Mouse (Mus musculus) large intestine, adult 2 months (tissue): ENCODE results near the gene Asap3. TPM values are rescaled to one million over a fixed set of nuclear protein-coding genes. Genes with fewer than 3 reads are reported as not detected.

ENCODE experiments used
- DNase-seq: peaks from one replicate; pipeline ENCODE4 v3.0.0-alpha.2; 2012; ENCODE audit warnings: low read depth, low spot score
- WGBS: fragments of 180-500 bp; shearing (Covaris S2); methylation state at CpG from one replicate; pipeline ENCODE4 v1.1.7; 2018; 5-methylcytosine and 5-hydroxymethylcytosine counted together
- polyA plus RNA-seq: library from polyadenylated mRNA; depleted of rRNA; stranded (reverse); fragments of >200 nt; gene quantifications from 2 replicates; pipeline ENCODE4 v1.2.3, GENCODE M21; 2012

Asap3 gene
- polyA plus RNA-seq, 1 experiment: 2.3 TPM

- WGBS: 42% methylated on average over 23 of the region's 23 CpGs
- DNase-seq: no peak
These were observed 25.5 kb upstream of the Asap3 start for GRCm38 (mm10) chr4:136180408-136181330.

GRCm38 (mm10) chr4:136181367-136181766, 24.8 kb upstream of the Asap3 start:
- no peak for DNase-seq
- WGBS: 45% methylated on average over 12 of the region's 12 CpGs

GRCm38 (mm10) chr4:136185375-136185774, 20.8 kb upstream of the Asap3 start:
- no peak for DNase-seq

GRCm38 (mm10) chr4:136186315-136186714, 19.9 kb upstream of the Asap3 start:
- no peak for DNase-seq
- WGBS: 78% methylated on average over 8 of the region's 8 CpGs

More at GRCm38 (mm10) chr4:136185375-136185774, 20.8 kb upstream of the Asap3 start:
- 71% methylated on average over 9 of the region's 9 CpGs for WGBS

GRCm38 (mm10) chr4:136186739-136187472, 19.3 kb upstream of the Asap3 start:
- 32% methylated on average over 23 of the region's 23 CpGs for WGBS

GRCm38 (mm10) chr4:136188973-136189737, 17.0 kb upstream of the Asap3 start:
- no peak for DNase-seq
- WGBS: 71% methylated on average over 6 of the region's 6 CpGs

More at GRCm38 (mm10) chr4:136186739-136187472, 19.3 kb upstream of the Asap3 start:
- DNase-seq: no peak

GRCm38 (mm10) chr4:136189912-136190311, 16.3 kb upstream of the Asap3 start:
- DNase-seq: no peak
- 47% methylated on average over 8 of the region's 8 CpGs for WGBS

GRCm38 (mm10) chr4:136193571-136193970, 12.6 kb upstream of the Asap3 start:
- DNase-seq: no peak
- WGBS: 80% methylated on average over 3 of the region's 3 CpGs

- DNase-seq: no peak
- 83% methylated on average over 7 of the region's 7 CpGs for WGBS
These were observed 11.1 kb upstream of the Asap3 start for GRCm38 (mm10) chr4:136195029-136195428.

GRCm38 (mm10) chr4:136195629-136196028, 10.5 kb upstream of the Asap3 start:
- 90% methylated on average over 9 of the region's 9 CpGs for WGBS

GRCm38 (mm10) chr4:136196201-136196600, 10.0 kb upstream of the Asap3 start:
- DNase-seq: no peak
- 39% methylated on average over 10 of the region's 10 CpGs for WGBS

More at GRCm38 (mm10) chr4:136195629-136196028, 10.5 kb upstream of the Asap3 start:
- DNase-seq: no peak

GRCm38 (mm10) chr4:136198846-136199245, 7.3 kb upstream of the Asap3 start:
- DNase-seq: no peak
- 46% methylated on average over 7 of the region's 7 CpGs for WGBS

- WGBS: 26% methylated on average over 9 of the region's 9 CpGs
- no peak for DNase-seq
These were observed 6.4 kb upstream of the Asap3 start for GRCm38 (mm10) chr4:136199562-136200292.

- DNase-seq: no peak
- WGBS: 6% methylated on average over 9 of the region's 9 CpGs
These were observed 3.7 kb upstream of the Asap3 start for GRCm38 (mm10) chr4:136202509-136202908.

GRCm38 (mm10) chr4:136204775-136205174, 1.4 kb upstream of the Asap3 start:
- DNase-seq: no peak
- WGBS: 55% methylated on average over 2 of the region's 2 CpGs

GRCm38 (mm10) chr4:136206943-136207342, 778 bp downstream of the Asap3 start:
- WGBS: 6% methylated on average over 6 of the region's 6 CpGs
- DNase-seq: no peak

- no peak for DNase-seq
- WGBS: 81% methylated on average over 9 of the region's 9 CpGs
These were observed 4.8 kb downstream of the Asap3 start for GRCm38 (mm10) chr4:136210931-136211330.

GRCm38 (mm10) chr4:136213629-136214028, 7.5 kb downstream of the Asap3 start:
- DNase-seq: no peak
- WGBS: 21% methylated on average over 7 of the region's 7 CpGs

- WGBS: 90% methylated on average over 8 of the region's 8 CpGs
- DNase-seq: no peak
These were observed 8.7 kb downstream of the Asap3 start for GRCm38 (mm10) chr4:136214828-136215227.
